Comparison of ENCODE assay signal across 18 mouse cellular contexts in genomic region chr7:109289106-109289505, GRCm38 (mm10).
A peak's percentile ranks its signal among the peaks of the same experiment; 100 is the strongest.
DNase-seq lines count a peak whose midpoint lies in the region; ATAC-seq and TF ChIP-seq lines count a peak whose summit lies in the region.
"Had no signal": no experiment of that assay in that cellular context is flagged by ENCODE, and none has a peak within 500 bp of the region (broad histone marks: within the 10 kb centered on the region; RNA-seq: fewer than 3 reads in every experiment).

No protein-coding gene starts in this region.

- no peaks in the 10 kb centered on the region for H3K9me3 ChIP-seq in forebrain, embryonic 14.5 days (replicated peaks; ENCODE audit: control insufficient read depth, low read length)
- H3K9me3 ChIP-seq in forebrain, embryonic 12.5 days = no peaks in the 10 kb centered on the region
- no peaks in the 10 kb centered on the region for H3K9me3 ChIP-seq in heart, embryonic 11.5 days (replicated peaks; ENCODE audit: control insufficient read depth, low read length)
- H3K9me3 ChIP-seq: embryonic facial prominence, embryonic 10.5 days; embryonic facial prominence, embryonic 12.5 days had no signal

- TF ChIP-seq CTCF in brain, embryonic 14.5 days (IDR thresholded peaks at IDR 0.05; ENCODE audit: borderline replicate concordance, extremely low read depth, insufficient read depth, insufficient read length) = no peak

- no peaks in the 10 kb centered on the region for H3K36me3 ChIP-seq in forebrain, embryonic 14.5 days (ENCODE audit: control insufficient read depth, insufficient read depth, low read length)
- no peaks in the 10 kb centered on the region for H3K36me3 ChIP-seq in forebrain, embryonic 12.5 days (replicated peaks)
- H3K36me3 ChIP-seq in heart, embryonic 11.5 days (ENCODE audit: control insufficient read depth, insufficient read depth, low read length) = no peaks in the 10 kb centered on the region
- H3K36me3 ChIP-seq: embryonic facial prominence, embryonic 10.5 days; embryonic facial prominence, embryonic 12.5 days had no signal

- H3K9ac ChIP-seq in forebrain, embryonic 14.5 days (ENCODE audit: low read length) = no peak overlapping the region
- H3K9ac ChIP-seq in forebrain, embryonic 12.5 days = no peak overlapping the region
- H3K9ac ChIP-seq in heart, embryonic 11.5 days (ENCODE audit: low read depth, low read length) = no peak overlapping the region
- H3K9ac ChIP-seq: embryonic facial prominence, embryonic 12.5 days; forebrain, postnatal 0 days had no signal

- no peak overlapping the region for H3K4me3 ChIP-seq in forebrain, embryonic 14.5 days (ENCODE audit: low read depth, low read length)
- no peak overlapping the region for H3K4me3 ChIP-seq in forebrain, embryonic 12.5 days (replicated peaks)
- no peak overlapping the region for H3K4me3 ChIP-seq in heart, embryonic 11.5 days (ENCODE audit: low read depth, low read length)
- H3K4me3 ChIP-seq: embryonic facial prominence, embryonic 10.5 days; embryonic facial prominence, embryonic 12.5 days had no signal

- H3K27ac ChIP-seq in forebrain, embryonic 14.5 days (ENCODE audit: low read depth, low read length) = no peak overlapping the region
- no peak overlapping the region for H3K27ac ChIP-seq in forebrain, embryonic 12.5 days
- no peak overlapping the region for H3K27ac ChIP-seq in heart, embryonic 11.5 days (ENCODE audit: low read depth, low read length)
- H3K27ac ChIP-seq: embryonic facial prominence, embryonic 10.5 days; embryonic facial prominence, embryonic 12.5 days had no signal

- WGBS in forebrain, embryonic 14.5 days = 54% methylated on average over 6 of the region's 6 CpGs
- 67% methylated on average over 6 of the region's 6 CpGs for WGBS in forebrain, embryonic 12.5 days
- WGBS in heart, embryonic 11.5 days (ENCODE audit: insufficient replicate concordance) = 69% methylated on average over 6 of the region's 6 CpGs

- ATAC-seq in forebrain, embryonic 14.5 days = 0 out of 2 replicates have a peak, but pooled peaks have one; percentile 52
- no peak for ATAC-seq in forebrain, embryonic 12.5 days (ENCODE audit: low FRiP score)
- ATAC-seq in heart, embryonic 11.5 days (replicated peaks; ENCODE audit: insufficient number of reproducible peaks, low FRiP score, low TSS enrichment) = no peak
- ATAC-seq: forebrain, postnatal 0 days had no signal

- no peaks in the 10 kb centered on the region for H3K4me1 ChIP-seq in forebrain, embryonic 14.5 days (ENCODE audit: control insufficient read depth, insufficient read depth, low read length)
- H3K4me1 ChIP-seq in forebrain, embryonic 12.5 days = no peaks in the 10 kb centered on the region
- no peaks in the 10 kb centered on the region for H3K4me1 ChIP-seq in heart, embryonic 11.5 days (ENCODE audit: control insufficient read depth, insufficient read depth, low read length)
- H3K4me1 ChIP-seq: embryonic facial prominence, embryonic 10.5 days; embryonic facial prominence, embryonic 12.5 days had no signal

- H3K27me3 ChIP-seq in forebrain, embryonic 14.5 days (replicated peaks; ENCODE audit: control insufficient read depth, insufficient read depth, low read length) = no peaks in the 10 kb centered on the region
- no peaks in the 10 kb centered on the region for H3K27me3 ChIP-seq in forebrain, embryonic 12.5 days
- H3K27me3 ChIP-seq in heart, embryonic 11.5 days (ENCODE audit: control insufficient read depth, insufficient read depth, low read length) = no peaks in the 10 kb centered on the region
- H3K27me3 ChIP-seq: embryonic facial prominence, embryonic 12.5 days had no signal

- no peak overlapping the region for H3K4me2 ChIP-seq in forebrain, embryonic 14.5 days (ENCODE audit: low read length)
- H3K4me2 ChIP-seq in forebrain, embryonic 12.5 days = no peak overlapping the region
- no peak overlapping the region for H3K4me2 ChIP-seq in heart, embryonic 11.5 days
- H3K4me2 ChIP-seq: embryonic facial prominence, embryonic 12.5 days had no signal

- no peak for TF ChIP-seq POLR2A in brain, embryonic 14.5 days (IDR thresholded peaks at IDR 0.05; ENCODE audit: borderline replicate concordance, extremely low read depth, insufficient read depth, insufficient read length, poor library complexity, severe bottlenecking)

- peak; percentile 15 for DNase-seq in forebrain, embryonic 14.5 days (ENCODE audit: low spot score)
- peak; percentile 39 for DNase-seq in heart, adult 11 months
- peak; percentile 64 for DNase-seq in brain, embryonic 14.5 days (ENCODE audit: low read depth)
- DNase-seq in mesoderm, embryonic 11.5 days (ENCODE audit: low read depth, low spot score) = peak; percentile 3
- DNase-seq in lung, postnatal 36 days = no peak
- DNase-seq: adrenal gland, adult 2 months; adrenal gland, postnatal 10 days; adrenal gland, postnatal 25 days; cerebellum, adult 11-12 months; cerebellum, adult 2 months; cerebellum, adult 9-10 months; cerebellum, postnatal 10 days; cerebellum, postnatal 25 days; forebrain, postnatal 0 days had no signal
